Mouse (Mus musculus) liver, embryonic 14.5 days (tissue): Measurements from ENCODE around the gene Nkx2-5.

Experiments
- CTCF ChIP-seq: IDR thresholded peaks from 2 replicates; pipeline ENCODE4 v1.5.1; 2016; ENCODE audit warnings: antibody characterized with exemption, low read depth, control low read depth
- EP300 ChIP-seq: IDR thresholded peaks from 2 replicates; pipeline ENCODE4 v1.6.1; 2016; ENCODE audit warnings: antibody characterized with exemption, low read depth

- TF ChIP-seq CTCF (no peak), EP300 (no peak)
Observed at GRCm38 (mm10) chr17:26887926-26888325, 43.1 kb upstream of the Nkx2-5 start.
